Mouse (Mus musculus) megakaryocyte, embryonic 14.5 days (primary cell): ENCODE measurements around the gene Clrn1.

Experiments used
- FLI1 ChIP-seq: IDR thresholded peaks from 2 replicates; pipeline ENCODE4 v1.6.1; 2012; ENCODE audit warnings: low read length, inconsistent platforms, mixed read lengths
- GATA1 ChIP-seq: IDR thresholded peaks from 3 replicates; pipeline ENCODE4 v1.6.1; 2012; ENCODE audit warnings: mixed read lengths, low read length, inconsistent platforms, borderline replicate concordance

DNA sequence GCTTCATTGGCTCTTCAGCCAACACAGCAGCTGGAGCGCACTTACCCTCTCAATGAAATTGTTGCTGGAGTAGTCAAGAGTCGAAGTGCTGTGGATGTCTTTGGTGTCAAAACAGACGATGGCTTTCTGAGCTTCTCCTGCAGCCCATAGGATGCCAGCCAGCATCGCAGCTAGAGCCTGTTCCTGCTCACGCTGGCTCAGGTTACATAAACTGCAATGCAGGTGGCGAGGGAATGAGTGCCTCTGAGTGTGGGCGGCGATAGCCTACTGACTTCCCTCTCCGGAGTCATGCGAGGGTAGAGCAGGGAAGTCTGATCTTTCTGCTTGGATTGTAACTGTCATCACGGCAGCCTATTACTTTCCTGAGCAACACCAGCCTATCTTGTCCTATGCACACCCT, 74.8 kb downstream of the Clrn1 start:
- TF ChIP-seq GATA1, result no peak
- no peak for TF ChIP-seq FLI1
